Mouse (Mus musculus) layer of hippocampus, postnatal 10 days (tissue): ENCODE measurements at regions not wholly inside any gene's neighbourhood (a gene's known extent, or its start where the extent isn't known, plus 50 kb on each side); places are given as distances from the start of the nearest gene placed in this dataset.
A peak's percentile ranks its signal among the peaks of the same experiment; 100 is the strongest.

Experiments used
- DNase-seq, 2 experiments: peaks; one replicate each; pipeline ENCODE4 v3.0.0; 2021; ENCODE audit warnings: low spot score in 2 of 2

DNA sequence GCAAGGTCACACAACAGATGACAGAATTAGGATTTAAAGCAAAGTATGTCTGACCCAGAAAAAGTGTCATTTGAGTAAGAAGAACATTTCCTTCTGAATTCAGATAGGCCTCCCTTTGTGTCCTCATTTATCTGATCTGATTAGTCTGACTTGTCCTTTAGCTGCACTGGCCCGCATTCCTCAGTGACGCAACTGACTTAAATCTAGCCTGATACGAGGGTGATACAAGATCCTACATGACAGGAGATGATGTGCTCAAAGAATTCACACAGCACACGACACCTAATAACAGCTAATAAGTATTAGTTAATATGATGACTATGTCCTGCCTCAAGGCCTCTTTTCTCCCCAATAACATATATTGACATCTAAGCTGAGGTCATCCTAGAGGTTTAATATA is 192.8 kb downstream of the Nuf2 start:
- DNase-seq, result no peak

DNA sequence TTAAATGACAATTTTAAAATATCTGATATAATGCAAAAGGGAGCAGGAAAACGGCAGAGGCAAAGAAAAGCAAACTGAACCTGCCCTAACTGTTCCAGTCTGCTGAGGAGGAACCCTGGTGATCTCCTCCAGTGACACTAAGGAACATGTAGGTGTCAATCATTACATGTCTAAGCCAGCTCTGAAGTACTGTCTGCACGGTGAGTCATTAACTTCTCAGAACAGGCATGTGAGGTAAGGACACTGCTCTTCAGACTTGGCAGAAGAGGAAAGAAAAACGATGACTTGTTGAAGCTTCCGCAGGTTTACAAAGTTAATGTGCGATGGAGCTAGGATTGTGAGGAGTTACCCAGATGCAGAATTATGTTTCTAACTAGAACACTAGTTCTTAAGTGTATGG is 199.1 kb downstream of the Nuf2 start:
- no peak for DNase-seq

DNA sequence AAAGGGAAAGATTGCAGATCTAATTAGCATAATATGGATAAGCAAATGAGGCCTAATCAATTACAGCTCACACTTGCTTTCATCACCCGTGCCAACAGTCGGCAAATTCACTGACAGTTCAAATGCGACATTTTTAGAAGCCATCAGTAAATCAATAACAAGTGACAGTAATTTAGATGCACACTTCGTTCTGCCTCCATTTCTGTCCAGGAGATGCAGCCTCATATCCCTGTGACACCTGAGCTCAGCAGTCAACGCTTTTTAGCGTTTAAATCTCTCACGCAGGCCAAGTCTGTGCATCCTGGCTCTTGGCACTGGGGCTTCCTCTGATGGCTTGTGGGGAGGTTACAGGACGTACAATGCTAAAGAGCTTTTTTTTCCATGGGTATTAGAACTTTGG is 218.0 kb downstream of the Nuf2 start:
- DNase-seq, result no peak

DNA sequence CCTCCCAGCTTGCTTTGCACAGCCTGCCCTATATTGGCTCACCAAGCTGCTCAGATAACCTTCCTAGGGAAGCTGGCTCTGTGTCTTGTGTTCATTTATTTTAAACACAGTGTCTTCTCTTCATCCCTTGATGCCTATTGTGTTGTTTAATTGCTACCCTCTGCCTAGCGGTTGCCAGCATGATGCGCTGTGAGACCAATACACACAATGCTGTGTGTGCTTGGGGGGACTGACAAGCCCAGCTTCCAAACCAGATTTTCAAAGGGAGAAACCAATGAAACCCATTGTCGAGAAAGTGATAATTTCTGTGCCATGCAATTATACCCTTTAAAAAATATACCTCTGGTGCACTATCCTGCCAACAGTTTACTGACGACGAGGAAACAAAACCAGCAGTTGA is 247.8 kb downstream of the Nuf2 start:
- DNase-seq, result no peak

DNA sequence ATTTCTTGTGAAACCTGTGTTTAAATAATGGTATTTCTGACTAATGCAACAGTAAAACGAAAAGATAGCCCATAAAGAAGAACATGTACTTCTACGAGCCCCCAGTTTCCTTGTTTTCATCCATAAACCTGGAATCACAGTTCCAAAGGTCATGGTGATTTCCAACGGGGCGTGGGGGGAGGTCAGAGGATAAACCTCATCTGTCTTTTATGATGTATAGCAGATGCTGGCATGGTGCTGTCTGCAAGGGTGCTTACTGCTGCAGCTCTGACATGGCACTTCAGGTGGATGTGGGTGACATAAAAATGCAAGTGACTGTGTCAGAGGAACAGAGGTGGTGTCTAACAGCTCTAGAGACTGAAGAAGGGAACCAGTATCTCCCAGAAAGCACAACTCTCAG is 260.5 kb downstream of the Nuf2 start:
- no peak for DNase-seq

DNA sequence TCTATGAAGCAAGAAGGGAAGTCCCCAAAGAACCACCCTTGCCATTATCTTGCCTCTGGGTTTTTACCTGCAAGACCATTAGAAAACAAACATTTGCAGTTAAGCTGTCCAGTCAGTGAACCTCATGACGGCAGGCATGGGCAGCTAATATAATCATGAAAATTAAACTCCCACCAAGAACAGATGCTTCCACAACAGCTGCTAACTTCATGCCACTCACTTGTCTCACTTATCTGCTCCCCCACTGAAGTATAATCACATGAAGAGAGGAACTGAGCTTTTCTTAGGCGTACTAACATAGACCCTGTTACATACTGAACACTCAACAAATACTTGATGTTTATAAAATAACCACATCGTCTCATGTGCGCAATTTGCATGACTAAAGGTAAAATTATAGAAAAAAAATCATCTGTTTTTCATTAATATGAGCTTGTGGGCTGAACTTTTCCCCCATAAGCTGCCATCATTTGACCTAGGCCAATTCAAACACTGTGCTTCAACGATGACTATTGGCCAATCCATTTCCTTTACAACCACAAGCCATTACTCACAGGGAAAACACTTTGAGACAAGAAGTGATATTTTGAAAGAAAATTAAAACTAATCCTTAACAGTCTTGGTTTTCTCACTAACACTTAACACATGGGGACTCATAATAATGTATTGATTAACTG is 267.1 kb downstream of the Nuf2 start:
- DNase-seq, result no peak

DNA sequence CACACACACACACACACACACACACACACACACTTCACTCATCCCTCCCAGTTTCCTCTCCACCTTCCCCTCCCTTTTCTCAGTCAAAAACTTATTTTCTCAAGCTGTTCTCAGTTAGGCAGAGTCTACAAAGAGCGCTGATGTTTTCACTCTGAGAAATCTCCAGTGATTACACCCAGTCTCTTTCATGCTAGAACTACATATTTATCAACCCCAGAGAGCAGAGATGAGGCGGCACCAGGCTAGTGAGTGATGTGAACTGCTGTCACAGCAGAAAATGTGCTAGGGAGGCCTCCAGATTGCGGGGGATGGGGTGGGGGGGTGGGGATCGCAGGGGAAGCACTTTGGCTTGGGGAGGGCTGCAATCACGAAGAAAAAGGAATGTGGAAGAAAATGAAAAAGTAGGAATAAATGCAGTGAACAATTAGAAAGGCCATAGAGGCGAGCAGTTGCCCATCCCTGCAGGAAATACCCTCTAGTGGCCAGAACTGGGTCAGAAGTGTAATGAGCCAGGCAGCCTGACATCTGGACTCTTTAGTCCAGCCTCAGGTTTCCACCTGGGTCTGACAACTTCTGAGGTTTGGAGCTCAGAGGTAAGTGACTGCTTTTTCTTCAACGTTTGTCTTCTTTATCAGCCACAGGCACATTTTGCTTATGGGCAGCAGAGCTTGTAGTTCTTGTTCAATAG is 276.9 kb downstream of the Nuf2 start:
- DNase-seq, result no peak

DNA sequence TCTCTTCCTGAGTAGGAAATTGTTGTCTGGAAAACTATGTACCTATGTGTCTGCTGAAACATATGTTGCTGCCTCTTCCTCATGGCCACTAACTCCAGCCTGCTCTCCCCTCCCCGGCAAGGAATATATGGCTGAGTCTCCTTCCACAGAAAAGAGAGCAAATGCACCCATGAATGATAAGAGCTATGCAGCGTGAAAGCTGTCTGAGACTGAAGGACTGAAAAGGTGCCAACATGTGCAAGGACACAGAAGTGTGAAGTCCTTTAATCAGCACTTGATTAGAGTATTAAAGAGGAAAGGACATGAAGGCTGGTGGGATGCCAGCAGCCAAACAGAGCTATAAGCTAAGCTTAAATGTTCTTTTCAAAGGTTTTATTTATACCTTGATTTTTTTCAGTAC is 279.1 kb downstream of the Nuf2 start:
- DNase-seq, result no peak

DNA sequence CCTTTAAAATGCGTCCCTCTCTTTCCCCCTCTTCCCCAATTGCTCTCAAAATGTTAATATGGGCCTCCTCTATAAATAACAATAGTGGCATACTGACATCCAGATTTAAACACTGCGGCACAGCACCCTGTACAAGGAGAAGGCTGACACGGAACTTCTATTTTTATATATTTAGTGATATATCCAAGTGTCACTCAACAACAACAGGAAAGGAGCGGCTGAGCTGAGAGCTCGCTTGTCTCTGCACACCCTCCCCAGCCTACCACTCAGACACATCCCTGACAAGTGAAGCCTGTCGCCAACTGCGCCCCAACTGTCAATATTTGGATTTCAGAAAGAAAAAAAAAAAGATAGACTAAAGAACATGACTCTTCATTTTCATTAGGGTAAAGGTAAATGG is 282.2 kb downstream of the Nuf2 start:
- DNase-seq, result no peak

DNA sequence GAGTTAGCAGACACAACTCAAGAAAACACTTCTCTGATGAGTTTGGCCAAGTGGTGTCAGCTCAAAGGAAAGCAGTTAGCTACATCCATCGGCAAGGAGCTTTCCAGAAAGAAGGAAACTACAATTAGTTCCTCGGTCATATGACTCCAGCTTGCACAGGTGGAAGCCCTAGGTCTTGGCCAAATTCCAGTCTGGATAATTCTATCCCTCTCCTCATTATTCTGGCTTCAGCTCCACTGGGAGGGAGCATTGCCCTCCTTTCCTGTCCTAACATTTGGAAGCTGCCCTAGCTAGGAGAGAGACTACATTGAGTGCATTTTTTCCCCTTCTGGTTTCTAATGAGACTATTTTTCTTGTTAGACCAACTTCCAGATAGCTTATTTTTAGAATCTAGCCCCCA is 290.9 kb downstream of the Nuf2 start:
- no peak for DNase-seq

DNA sequence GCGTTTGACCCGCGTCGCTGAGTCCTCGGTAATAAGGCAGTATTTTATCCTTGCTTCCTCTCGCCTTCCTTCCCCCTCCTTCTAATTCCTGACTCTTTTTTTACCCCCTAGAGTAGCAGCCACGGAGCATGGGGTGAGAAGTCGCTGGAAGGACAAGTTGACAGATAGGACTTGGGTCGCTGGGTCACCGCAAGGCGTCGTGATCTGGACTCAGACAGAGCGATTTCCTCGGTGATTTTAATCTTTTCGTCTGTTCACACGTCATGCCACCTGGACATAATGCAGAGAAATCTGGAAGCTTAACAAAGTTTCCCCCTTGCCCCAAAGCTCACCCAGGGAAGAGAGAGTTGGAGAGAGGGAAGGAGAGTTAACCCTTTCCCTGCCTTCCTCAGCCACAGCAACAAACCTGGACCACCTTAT is 292.6 kb downstream of the Nuf2 start:
- DNase-seq, result no peak

DNA sequence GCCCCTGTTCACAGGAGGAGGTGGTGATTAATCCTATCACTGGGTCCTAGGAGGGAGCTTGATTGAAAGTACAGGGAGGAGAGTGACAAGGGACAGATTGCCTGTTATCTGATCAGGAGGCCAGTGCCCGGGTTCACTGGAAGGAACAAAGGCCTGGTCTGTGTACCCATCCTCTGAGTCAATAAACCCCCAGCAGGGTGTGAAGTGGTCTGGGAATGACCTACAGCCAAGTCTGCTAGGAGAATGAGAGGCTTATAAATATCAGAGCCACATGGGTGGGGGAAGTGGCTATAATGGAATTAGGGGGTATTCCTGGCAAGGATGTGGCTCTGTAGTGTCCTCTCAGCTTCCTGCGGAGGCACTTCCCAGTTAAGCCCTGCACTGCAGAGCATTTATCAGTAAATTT is 296.0 kb downstream of the Nuf2 start:
- DNase-seq, result no peak

DNA sequence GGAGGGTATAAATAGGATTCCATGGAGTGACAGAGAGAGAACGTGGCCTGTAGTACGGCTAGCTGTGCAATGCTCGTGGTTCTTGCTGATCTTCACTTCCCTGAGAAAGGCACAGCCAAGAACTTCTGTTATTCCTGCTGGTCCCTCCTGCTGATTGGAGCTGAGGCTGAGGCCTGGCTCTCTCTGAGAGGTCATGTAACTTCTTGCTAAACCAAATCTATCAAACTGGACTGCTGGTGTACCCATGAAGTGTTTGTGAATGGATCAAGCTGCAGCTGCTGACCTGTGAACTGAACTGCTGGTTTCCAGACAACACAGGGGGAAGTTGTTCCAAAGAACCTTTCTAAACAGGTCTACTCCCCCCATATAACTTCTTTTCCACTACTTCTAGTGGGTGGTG is 297.9 kb downstream of the Nuf2 start:
- no peak for DNase-seq

DNA sequence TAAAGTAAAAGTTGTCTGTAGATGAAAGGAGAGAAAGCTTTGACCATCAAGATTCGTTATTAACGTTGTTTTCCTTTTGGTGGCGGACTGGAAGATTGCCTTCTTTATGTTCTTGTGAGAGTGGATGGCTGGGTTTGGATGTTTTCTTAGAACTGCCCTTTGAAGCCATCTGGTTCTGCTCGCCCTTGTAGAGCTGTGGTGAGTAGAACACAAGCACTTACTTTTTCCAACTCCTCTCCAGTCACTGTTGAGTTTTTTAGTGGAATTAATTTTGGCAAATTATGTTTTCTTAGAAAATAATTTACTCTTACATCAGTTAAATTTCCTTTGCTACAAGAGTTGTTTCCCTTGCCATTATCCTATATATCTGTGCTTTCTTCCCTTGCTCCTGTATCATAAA is 301.2 kb downstream of the Nuf2 start:
- no peak for DNase-seq

DNA sequence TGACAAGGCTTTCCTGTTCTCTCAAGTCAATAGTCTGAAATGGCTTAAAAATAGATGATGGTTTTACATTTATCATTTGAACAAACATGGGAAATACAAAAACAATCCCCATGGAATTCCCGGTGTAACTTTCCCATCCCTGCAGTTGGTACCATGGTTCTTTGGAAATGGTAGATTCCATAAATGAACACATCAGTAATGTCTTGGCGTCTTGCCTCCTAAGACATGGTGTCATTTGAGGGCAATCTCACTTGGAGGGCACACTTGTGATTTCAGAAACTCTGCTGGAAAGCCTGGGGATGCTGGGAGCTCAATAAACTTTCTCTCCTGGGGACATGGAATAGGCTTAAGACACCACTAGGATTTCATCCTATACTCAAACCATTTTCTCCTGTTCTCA is 306.8 kb downstream of the Nuf2 start:
- no peak for DNase-seq

DNA sequence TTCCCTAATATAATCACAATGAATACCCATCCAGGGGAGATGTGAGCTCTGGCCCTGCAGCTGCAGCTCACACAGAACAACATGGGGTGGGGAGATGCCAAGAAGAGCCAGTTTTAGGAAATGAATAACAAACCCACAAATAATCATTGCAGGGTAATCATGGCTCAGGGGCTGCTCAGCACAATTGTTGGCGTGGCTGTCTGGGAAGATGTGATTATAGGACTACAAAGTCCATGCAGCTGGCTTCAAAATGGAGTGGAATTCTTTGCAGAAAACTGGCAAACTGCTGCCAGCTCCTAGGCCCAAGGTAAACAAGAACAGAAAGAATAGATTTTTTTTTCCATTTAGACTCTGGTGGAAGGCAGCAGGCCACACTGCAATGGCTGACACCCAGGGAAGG is 343.6 kb downstream of the Nuf2 start:
- peak in 1 of 2 experiments; percentile 3 for DNase-seq

DNA sequence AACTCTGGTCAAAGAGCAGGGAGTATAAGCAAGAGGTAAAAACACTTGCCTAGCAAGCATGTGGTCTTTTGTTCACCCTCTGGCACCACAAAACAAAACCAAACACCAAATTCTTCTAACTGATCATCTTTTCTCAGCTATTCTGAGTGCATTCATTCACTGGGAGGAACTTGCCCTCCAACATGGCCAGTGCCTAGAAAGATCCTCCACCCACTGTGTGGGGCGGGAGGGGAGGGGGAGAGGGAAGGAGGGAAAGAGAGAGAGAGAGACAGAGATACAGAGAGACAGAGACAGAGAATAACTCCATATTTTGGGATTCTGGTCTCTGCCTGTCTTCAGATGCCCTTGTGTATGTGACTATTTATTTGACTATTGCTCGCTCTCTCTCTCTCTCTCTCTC is 360.9 kb downstream of the Nuf2 start:
- DNase-seq, result no peak

DNA sequence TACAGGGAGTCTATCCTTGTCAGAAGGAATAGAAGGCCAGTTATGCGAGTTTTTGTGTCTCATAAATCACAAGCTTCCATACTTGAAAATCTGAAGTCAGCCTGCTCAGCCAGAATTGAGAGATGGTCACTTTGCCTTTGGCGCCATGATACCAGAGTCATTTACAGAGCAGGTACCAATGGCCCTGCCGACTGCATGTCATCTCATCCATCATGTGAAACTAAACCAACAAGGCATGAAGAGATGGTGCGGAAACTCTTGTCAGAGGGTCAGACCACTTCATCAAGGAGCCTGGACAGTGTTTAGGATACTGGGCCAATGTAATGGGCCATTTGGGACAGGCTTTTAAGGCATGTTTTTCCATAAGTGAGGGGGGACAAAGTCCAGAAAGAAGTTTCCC is 363.2 kb downstream of the Nuf2 start:
- DNase-seq, result no peak

DNA sequence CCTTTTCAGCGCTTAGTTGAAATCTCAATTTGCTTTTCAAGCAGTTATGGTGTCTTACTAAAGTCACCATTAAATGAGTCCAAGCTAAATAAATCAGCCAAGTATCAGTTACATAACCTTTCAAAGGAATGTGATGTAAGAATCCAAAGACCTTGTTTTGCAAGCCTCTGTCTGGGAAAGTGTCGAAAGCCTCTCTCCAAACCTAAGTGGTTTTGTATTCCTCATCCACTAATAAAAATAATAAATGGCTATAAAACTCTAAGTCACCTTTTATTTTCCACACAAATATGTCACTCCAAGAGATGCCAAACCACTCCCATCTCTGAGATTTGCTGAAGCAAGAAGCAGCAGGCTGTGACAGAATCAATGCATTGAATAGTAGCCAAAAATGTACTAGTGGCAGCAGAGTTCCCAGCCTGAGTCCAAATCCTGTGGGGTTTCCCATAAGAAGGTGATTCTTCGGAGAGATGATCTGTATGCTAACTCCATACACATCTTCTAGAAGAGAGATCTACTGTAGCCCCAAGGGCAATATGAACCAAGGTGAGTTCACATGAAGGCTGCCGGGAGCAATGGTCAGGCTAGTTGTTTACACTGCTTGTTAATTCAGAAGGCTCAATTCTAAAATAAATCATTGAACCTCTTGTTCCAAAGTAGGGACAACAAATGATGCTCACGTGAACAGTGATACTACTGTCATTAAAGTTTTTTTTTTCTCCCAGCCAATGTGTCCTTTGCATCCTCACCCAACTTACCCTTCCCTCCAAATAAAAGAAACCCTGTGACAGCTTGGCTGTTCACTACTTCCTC is 365.0 kb downstream of the Nuf2 start:
- no peak for DNase-seq

DNA sequence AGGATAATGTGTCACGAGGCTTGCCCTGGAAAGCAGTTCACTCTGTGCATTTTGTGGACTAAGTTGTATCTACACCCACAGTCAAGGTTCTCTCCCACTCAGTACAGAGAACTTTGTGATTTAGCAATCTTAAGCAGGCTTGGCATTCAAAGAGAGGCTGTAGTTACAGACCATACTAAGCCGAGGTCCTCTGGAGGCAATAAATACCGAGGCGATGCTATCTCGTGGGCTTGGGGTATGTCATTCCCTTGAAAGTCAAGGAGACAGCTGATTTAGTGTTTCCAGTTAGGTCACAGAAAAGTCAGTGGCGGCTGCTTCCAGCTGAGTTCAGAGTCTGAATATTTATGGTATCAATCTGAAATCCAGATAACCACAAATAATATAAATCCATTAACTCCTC is 370.4 kb downstream of the Nuf2 start:
- no peak for DNase-seq

DNA sequence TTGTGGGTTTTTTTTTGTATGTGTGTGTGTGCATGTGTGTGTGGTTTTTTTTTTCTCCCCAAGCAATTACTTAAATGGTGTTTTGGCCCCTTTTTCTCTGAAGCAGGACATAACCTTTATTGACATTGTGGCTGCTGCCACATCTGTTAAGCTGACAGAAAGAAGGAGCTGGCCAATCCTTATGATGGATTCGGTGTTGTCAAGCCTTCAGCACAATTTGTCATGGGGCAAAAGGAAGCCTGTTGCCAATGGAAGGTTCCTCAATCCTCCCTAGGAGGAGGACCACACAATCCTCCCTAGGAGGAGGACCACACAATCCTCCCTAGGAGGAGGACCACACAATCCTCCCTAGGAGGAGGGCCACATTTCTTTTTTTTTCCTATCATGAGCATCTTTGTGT is 371.0 kb downstream of the Nuf2 start:
- DNase-seq, result no peak

DNA sequence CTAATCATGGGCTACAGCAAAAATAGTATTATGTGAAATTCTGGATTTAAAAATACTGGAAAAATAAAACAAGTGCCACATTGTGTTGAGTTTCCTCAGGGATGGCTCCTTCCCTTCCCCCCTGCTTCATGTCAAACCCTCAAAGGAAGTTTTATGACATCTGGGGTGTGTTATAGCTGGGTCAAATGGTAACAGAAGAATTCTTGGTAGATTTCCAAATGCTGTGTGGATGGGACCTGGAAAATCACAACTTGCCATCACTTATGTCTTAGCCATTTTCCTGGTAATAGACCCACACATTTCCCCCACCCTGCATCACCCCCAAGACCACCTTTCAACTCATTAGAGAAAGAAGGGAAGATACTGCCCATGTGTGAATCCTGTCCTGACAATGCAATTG is 371.5 kb downstream of the Nuf2 start:
- no peak for DNase-seq

DNA sequence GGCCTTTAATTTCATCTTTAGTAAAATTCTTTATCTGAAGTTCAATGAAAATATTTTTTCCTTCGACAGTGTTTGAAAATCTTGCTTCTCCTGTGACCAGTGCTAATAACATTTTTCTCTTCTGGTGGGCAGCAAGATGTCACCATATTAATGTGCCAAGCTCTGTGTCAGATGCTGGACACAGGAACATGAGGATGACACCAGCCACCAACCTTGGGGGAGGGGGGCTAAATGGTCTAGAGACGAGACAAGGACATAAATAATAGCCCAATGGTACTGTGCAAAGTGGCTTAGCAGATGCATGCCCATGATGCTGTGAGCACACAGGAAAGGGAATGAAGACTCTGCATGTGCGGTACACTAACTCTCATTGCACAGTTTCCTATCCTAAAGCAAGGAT is 373.8 kb downstream of the Nuf2 start:
- DNase-seq, result no peak
